Comparison of ENCODE assay signal across 8 mouse cellular contexts in genomic region chr10:127510895-127511617, GRCm38 (mm10). TPM values are rescaled to one million over a fixed set of nuclear protein-coding genes. Genes with fewer than 3 reads are reported as not detected.
A peak's percentile ranks its signal among the peaks of the same experiment; 100 is the strongest.
DNase-seq lines count a peak whose midpoint lies in the region; ATAC-seq and TF ChIP-seq lines count a peak whose summit lies in the region.

No protein-coding gene starts in this region.

- H3K36me3 ChIP-seq in heart, embryonic 10.5 days, result peaks cover 5% of the 10 kb centered on the region; the same call in 1 of the 2 replicates
- peaks cover 11% of the 10 kb centered on the region for H3K36me3 ChIP-seq in G1E (replicated peaks)
- H3K36me3 ChIP-seq in forebrain, embryonic 16.5 days (ENCODE audit: control insufficient read depth, insufficient read depth), result no peaks in the 10 kb centered on the region
- 0 out of 2 replicates have a peak, but pooled peaks cover under 1% of the 10 kb centered on the region for H3K36me3 ChIP-seq in midbrain, embryonic 13.5 days

- no peaks in the 10 kb centered on the region for H3K9me3 ChIP-seq in heart, embryonic 10.5 days
- H3K9me3 ChIP-seq in G1E (replicated peaks), result no peaks in the 10 kb centered on the region
- no peaks in the 10 kb centered on the region for H3K9me3 ChIP-seq in forebrain, embryonic 16.5 days (ENCODE audit: control insufficient read depth, low read length)
- no peaks in the 10 kb centered on the region for H3K9me3 ChIP-seq in midbrain, embryonic 13.5 days

- H3K4me1 ChIP-seq in heart, embryonic 10.5 days, result peaks cover 82% of the 10 kb centered on the region
- H3K4me1 ChIP-seq in G1E (ENCODE audit: insufficient read depth, low read depth, low read length), result peaks cover 79% of the 10 kb centered on the region
- peaks cover 64% of the 10 kb centered on the region for H3K4me1 ChIP-seq in forebrain, embryonic 16.5 days (replicated peaks; ENCODE audit: control insufficient read depth, insufficient read depth, low read length)
- peaks cover 84% of the 10 kb centered on the region for H3K4me1 ChIP-seq in midbrain, embryonic 13.5 days (replicated peaks)

- no peak for DNase-seq in heart, embryonic 10.5 days (ENCODE audit: low spot score)
- DNase-seq in heart, postnatal 25 days (ENCODE audit: low spot score), result no peak
- no peak for DNase-seq in G1E (ENCODE audit: low spot score)
- DNase-seq in frontal cortex, postnatal 25 days (ENCODE audit: low spot score in 2 of 2), result no peak
- no peak for DNase-seq in ovary, postnatal 14 days (ENCODE audit: low spot score)
- DNase-seq in urinary bladder, postnatal 10 days (ENCODE audit: low spot score), result no peak

- H3K4me3 ChIP-seq in heart, embryonic 10.5 days, result peak overlapping the region; percentile 63
- H3K4me3 ChIP-seq in G1E (ENCODE audit: low read depth, low read length), result peak overlapping the region; percentile 77; the same call in 1 of the 2 replicates
- H3K4me3 ChIP-seq in forebrain, embryonic 16.5 days (replicated peaks; ENCODE audit: low read length), result peak overlapping the region; percentile 57
- peak overlapping the region; percentile 45 for H3K4me3 ChIP-seq in midbrain, embryonic 13.5 days (replicated peaks)

- TF ChIP-seq CTCF in G1E (IDR thresholded peaks at IDR 0.05; ENCODE audit: low read depth, low read length), result no peak

- peaks cover 96% of the 10 kb centered on the region for H3K27me3 ChIP-seq in heart, embryonic 10.5 days (ENCODE audit: insufficient read depth, poor library complexity, severe bottlenecking)
- H3K27me3 ChIP-seq in G1E (ENCODE audit: insufficient read depth, low read length), result peaks cover 50% of the 10 kb centered on the region
- H3K27me3 ChIP-seq in forebrain, embryonic 16.5 days (replicated peaks; ENCODE audit: control insufficient read depth, insufficient read depth, low read length), result peaks cover 13% of the 10 kb centered on the region
- peaks cover 37% of the 10 kb centered on the region for H3K27me3 ChIP-seq in midbrain, embryonic 13.5 days

- H3K4me2 ChIP-seq in forebrain, embryonic 16.5 days (ENCODE audit: low read length), result peak overlapping the region; percentile 98
- peak overlapping the region; percentile 82 for H3K4me2 ChIP-seq in midbrain, embryonic 13.5 days (replicated peaks)

- intact Hi-C loops in heart, postnatal 25 days (cut with DNase I), result no loop called here

- ATAC-seq in G1E (ENCODE audit: extremely low read depth, insufficient number of reproducible peaks, low FRiP score, poor library complexity, severe bottlenecking), result no peak
- no peak for ATAC-seq in forebrain, embryonic 16.5 days
- no peak for ATAC-seq in midbrain, embryonic 13.5 days

- 5% methylated on average over 11 of the region's 11 CpGs for WGBS in heart, embryonic 10.5 days
- 6% methylated on average over 11 of the region's 11 CpGs for WGBS in forebrain, embryonic 16.5 days
- WGBS in midbrain, embryonic 13.5 days, result 6% methylated on average over 11 of the region's 11 CpGs

- H3K27ac ChIP-seq in heart, embryonic 10.5 days, result no peak overlapping the region
- H3K27ac ChIP-seq in forebrain, embryonic 16.5 days (ENCODE audit: low read length), result peak overlapping the region; percentile 99
- peak overlapping the region; percentile 97 for H3K27ac ChIP-seq in midbrain, embryonic 13.5 days

- peak overlapping the region; percentile 87 for H3K9ac ChIP-seq in forebrain, embryonic 16.5 days (replicated peaks; ENCODE audit: low read depth, low read length)
- peak overlapping the region; percentile 70 for H3K9ac ChIP-seq in midbrain, embryonic 13.5 days (replicated peaks)

RNA-seq across cellular contexts. Expression of gene Ndufa4l2, which starts 3.7 kb away (rescaled TPM):
- polyA plus RNA-seq in heart, embryonic 10.5 days (2016; fragmentation: Nextera tagmentation; extraction: Ambion mirVana), result 7.8 and 9.0 TPM in 2 replicates
- total RNA-seq in heart, postnatal 25 days (2021), result 10 to 100 TPM; 22.6 to 33.1 TPM
- 976 and 1,076 TPM in 2 replicates for total RNA-seq in G1E (2014; fragmentation: Nextera tagmentation)
- 238 and 262 TPM in 2 replicates for total RNA-seq in G1E (2017)
- polyA plus RNA-seq in G1E (2012), result 1,245 and 1,719 TPM in 2 replicates
- 17.6 and 21.3 TPM in 2 replicates for polyA plus RNA-seq in forebrain, embryonic 16.5 days (2015; fragmentation: Nextera tagmentation; extraction: Ambion mirVana)
- 11.5 and 13.8 TPM in 2 replicates for polyA plus RNA-seq in midbrain, embryonic 13.5 days (2015; fragmentation: Nextera tagmentation; extraction: Ambion mirVana)

RNA-seq across cellular contexts. Expression of gene Stac3, which starts 9.6 kb away (rescaled TPM):
- polyA plus RNA-seq in heart, embryonic 10.5 days (2016; fragmentation: Nextera tagmentation; extraction: Ambion mirVana), result 0.22 and 0.84 TPM in 2 replicates
- under 1 TPM; 0.22 to 0.70 TPM for total RNA-seq in heart, postnatal 25 days (2021)
- total RNA-seq in G1E (2014; fragmentation: Nextera tagmentation) (1.2 TPM in 1 of 2 replicates, not detected in the other), G1E (2017) (0.60 and 0.93 TPM in 2 replicates)
- polyA plus RNA-seq in G1E (2012), result 0.07 and 0.17 TPM in 2 replicates
- polyA plus RNA-seq in forebrain, embryonic 16.5 days (2015; fragmentation: Nextera tagmentation; extraction: Ambion mirVana), result 0.98 and 1.8 TPM in 2 replicates
- 1.6 and 2.3 TPM in 2 replicates for polyA plus RNA-seq in midbrain, embryonic 13.5 days (2015; fragmentation: Nextera tagmentation; extraction: Ambion mirVana)

RNA-seq across cellular contexts. Expression of gene Shmt2, which starts 11.2 kb away (rescaled TPM):
- 101 and 126 TPM in 2 replicates for polyA plus RNA-seq in heart, embryonic 10.5 days (2016; fragmentation: Nextera tagmentation; extraction: Ambion mirVana)
- 10 to 100 TPM; 44.3 TPM for total RNA-seq in heart, postnatal 25 days (2021)
- 338 and 343 TPM in 2 replicates for total RNA-seq in G1E (2014; fragmentation: Nextera tagmentation)
- total RNA-seq in G1E (2017), result 238 and 271 TPM in 2 replicates
- polyA plus RNA-seq in G1E (2012), result 622 and 702 TPM in 2 replicates
- polyA plus RNA-seq in forebrain, embryonic 16.5 days (2015; fragmentation: Nextera tagmentation; extraction: Ambion mirVana), result 78.9 and 80.4 TPM in 2 replicates
- 54.3 and 56.2 TPM in 2 replicates for polyA plus RNA-seq in midbrain, embryonic 13.5 days (2015; fragmentation: Nextera tagmentation; extraction: Ambion mirVana)

RNA-seq across cellular contexts. Expression of gene Nxph4, which starts 23.3 kb away (rescaled TPM):
- 0.16 and 0.33 TPM in 2 replicates for polyA plus RNA-seq in heart, embryonic 10.5 days (2016; fragmentation: Nextera tagmentation; extraction: Ambion mirVana)
- under 1 TPM; 0.31 to 0.34 TPM for total RNA-seq in heart, postnatal 25 days (2021)
- total RNA-seq in G1E (2014; fragmentation: Nextera tagmentation), result not detected in 2 replicates
- 0.06 and 0.11 TPM in 2 replicates for total RNA-seq in G1E (2017)
- polyA plus RNA-seq in G1E (2012), result 0.22 and 0.40 TPM in 2 replicates
- 32.5 and 36.0 TPM in 2 replicates for polyA plus RNA-seq in forebrain, embryonic 16.5 days (2015; fragmentation: Nextera tagmentation; extraction: Ambion mirVana)
- polyA plus RNA-seq in midbrain, embryonic 13.5 days (2015; fragmentation: Nextera tagmentation; extraction: Ambion mirVana), result 78.8 and 83.9 TPM in 2 replicates

Comparison
In these comparisons a context has a peak if more than half of its experiments do, and no peak if none do; other contexts are left out.
1. RNA of gene Ndufa4l2, which starts 3.7 kb away (polyA plus RNA-seq): 1,245 to 1,719 TPM in G1E; 17.6 to 21.3 TPM in forebrain, embryonic 16.5 days, 11.5 to 13.8 TPM in midbrain, embryonic 13.5 days and 7.8 to 9.0 TPM in heart, embryonic 10.5 days; every median in the first group is over 10 times any median in the second.
2. Peak in every context shown above with its lines, with median percentiles within 50 percentile points of each other: H3K4me3 ChIP-seq.